Mouse (Mus musculus) ES-E14 (cell line): ENCODE data around the gene Neb. TPM values are rescaled to one million over a fixed set of nuclear protein-coding genes. Genes with fewer than 3 reads are reported as not detected.

ENCODE experiments used
- DNase-seq: peaks from one replicate; pipeline ENCODE4 v3.0.0-alpha.2; 2013; ENCODE audit warnings: low read depth, low spot score
- H3K27ac ChIP-seq: 2 replicates; pipeline ENCODE4 v1.5.1; 2012; ENCODE audit warnings: low read depth, mild to moderate bottlenecking, low read length, moderate library complexity, mixed read lengths; ENCODE audit not compliant: poor library complexity, insufficient read depth, severe bottlenecking
- H3K36me3 ChIP-seq: 2 replicates; pipeline ENCODE4 v1.6.1; 2012; ENCODE audit warnings: mild to moderate bottlenecking, low read length, moderate library complexity, mixed read lengths; ENCODE audit not compliant: control insufficient read depth, poor library complexity, insufficient read depth, severe bottlenecking
- H3K4me1 ChIP-seq, 2 experiments: fragments of 150-350 bp in 1 of 2; sonication (generic) in 1 of 2; 2 replicates each; pipeline ENCODE4 v1.6.1; 2012; ENCODE audit warnings: low read length in 2 of 2, mild to moderate bottlenecking in 1 of 2, mixed read lengths in 1 of 2; ENCODE audit not compliant: control insufficient read depth in 2 of 2, insufficient read depth in 2 of 2, poor library complexity in 1 of 2
- H3K4me3 ChIP-seq, 2 experiments: fragments of 150-350 bp in 1 of 2; sonication (generic) in 1 of 2; 2 replicates each; pipeline ENCODE4 v1.5.1; 2012; ENCODE audit warnings: low read length in 2 of 2, low read depth in 1 of 2, mild to moderate bottlenecking in 1 of 2, mixed read lengths in 1 of 2; ENCODE audit not compliant: insufficient read depth in 1 of 2, poor library complexity in 1 of 2, severe bottlenecking in 1 of 2
- H3K9ac ChIP-seq: 2 replicates; pipeline ENCODE4 v1.6.1; 2012; ENCODE audit warnings: low read depth, mild to moderate bottlenecking, low read length, mixed read lengths; ENCODE audit not compliant: poor library complexity, insufficient read depth, severe bottlenecking
- H3K9me3 ChIP-seq: fragments of 150-350 bp; sonication (generic); 2 replicates; pipeline ENCODE4 v1.6.1; 2012; ENCODE audit warnings: low read depth, mild to moderate bottlenecking, low read length; ENCODE audit not compliant: control insufficient read depth, insufficient read depth
- CHD2 ChIP-seq: IDR thresholded peaks from 2 replicates; pipeline ENCODE4 v1.6.1; 2014; ENCODE audit warnings: mild to moderate bottlenecking, low read depth, low read length, inconsistent platforms
- HCFC1 ChIP-seq: IDR thresholded peaks from 2 replicates; pipeline ENCODE4 v1.6.1; 2012; ENCODE audit warnings: low read length, inconsistent platforms, borderline replicate concordance; ENCODE audit not compliant: insufficient read depth
- MAFK ChIP-seq: IDR thresholded peaks from 2 replicates; pipeline ENCODE4 v1.6.1; 2014; ENCODE audit warnings: mild to moderate bottlenecking, low read depth, low read length, inconsistent platforms; ENCODE audit not compliant: insufficient read depth
- ZC3H11A ChIP-seq: IDR thresholded peaks from 2 replicates; pipeline ENCODE4 v1.6.1; 2012; ENCODE audit warnings: low read depth, mild to moderate bottlenecking, inconsistent platforms, low read length, borderline replicate concordance
- ZNF384 ChIP-seq: IDR thresholded peaks from 2 replicates; pipeline ENCODE4 v1.6.1; 2012; ENCODE audit warnings: low read depth, low read length, inconsistent platforms
- in situ Hi-C, 2 experiments: fragments of 600-800 bp; cut with MboI; formaldehyde crosslinking; loops; one replicate each; pipeline ENCODE4 v1.15.1; 2025; ENCODE audit warnings: low sequenced_read_pairs in 2 of 2, inconsistent platforms in 1 of 2; ENCODE audit not compliant: unreplicated experiment in 2 of 2
- total RNA-seq: library from RNA; depleted of rRNA; stranded (reverse); fragments of 300-350 nt; gene quantifications from 2 replicates; pipeline ENCODE4 v1.2.3, GENCODE M21; 2012

Gene Neb
- total RNA-seq, 1 experiment: 5.1 TPM

DNA sequence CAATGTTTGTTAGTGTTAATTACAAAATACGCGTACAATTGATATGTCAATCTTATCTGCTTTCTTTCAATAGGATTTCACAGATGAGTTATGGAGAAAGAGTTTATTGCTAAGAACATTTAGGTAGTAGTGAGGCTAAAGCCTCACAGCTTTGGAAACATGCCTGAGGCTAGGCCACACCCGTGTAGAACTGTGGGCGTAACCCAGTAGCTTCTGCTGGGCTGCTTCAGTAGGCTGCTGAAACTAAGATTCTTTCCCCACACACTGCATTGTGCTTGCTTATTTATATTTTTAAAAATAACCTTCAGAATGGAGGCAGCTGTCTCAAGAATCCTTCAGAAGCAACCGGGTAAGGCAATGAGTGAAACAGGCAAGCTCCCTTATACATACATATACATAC, 16.3 kb upstream of the Neb start:
- TF ChIP-seq CHD2: no peak
- TF ChIP-seq MAFK: no peak
- TF ChIP-seq HCFC1: no peak
- no peak for TF ChIP-seq ZC3H11A
- TF ChIP-seq ZNF384: no peak
- H3K27ac ChIP-seq: no peak overlapping the region
- no peak overlapping the region for H3K4me3 ChIP-seq
- H3K36me3 ChIP-seq: no peaks in the 10 kb centered on the region
- H3K9me3 ChIP-seq: no peaks in the 10 kb centered on the region
- DNase-seq: no peak
- no peaks in the 10 kb centered on the region for H3K4me1 ChIP-seq
- in situ Hi-C loops: no loop called here
- no peak overlapping the region for H3K9ac ChIP-seq

GRCm38 (mm10) chr2:52390415-52390975, 12.2 kb upstream of the Neb start:
- H3K4me1 ChIP-seq: no peaks in the 10 kb centered on the region
- no peaks in the 10 kb centered on the region for H3K36me3 ChIP-seq
- DNase-seq: no peak
- TF ChIP-seq ZNF384 (no peak), HCFC1 (no peak), ZC3H11A (no peak), MAFK (no peak), CHD2 (no peak)
- H3K9me3 ChIP-seq: no peaks in the 10 kb centered on the region
- H3K9ac ChIP-seq: no peak overlapping the region
- in situ Hi-C loops: no loop called here
- no peak overlapping the region for H3K4me3 ChIP-seq
- no peak overlapping the region for H3K27ac ChIP-seq

DNA sequence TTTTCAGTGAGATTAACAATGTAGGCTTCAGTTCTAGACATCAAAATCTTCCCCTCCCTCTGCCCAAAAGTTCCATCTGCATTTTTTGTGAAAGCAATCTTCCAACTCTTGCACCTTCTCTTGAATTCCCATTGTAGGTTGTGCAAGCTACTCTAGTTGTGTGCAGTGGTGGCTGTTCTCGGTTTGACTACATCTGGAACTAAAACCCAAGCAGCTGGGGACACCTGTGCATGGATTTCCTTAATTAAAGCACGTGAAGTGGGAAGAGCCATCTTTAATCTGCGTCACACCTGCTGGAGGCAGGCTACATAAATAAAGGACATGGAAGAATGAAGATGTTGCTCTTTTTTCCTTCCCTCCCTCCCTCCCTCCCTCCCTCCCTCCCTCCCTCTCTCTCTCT, 11.7 kb upstream of the Neb start:
- in situ Hi-C loops: no loop called here

DNA sequence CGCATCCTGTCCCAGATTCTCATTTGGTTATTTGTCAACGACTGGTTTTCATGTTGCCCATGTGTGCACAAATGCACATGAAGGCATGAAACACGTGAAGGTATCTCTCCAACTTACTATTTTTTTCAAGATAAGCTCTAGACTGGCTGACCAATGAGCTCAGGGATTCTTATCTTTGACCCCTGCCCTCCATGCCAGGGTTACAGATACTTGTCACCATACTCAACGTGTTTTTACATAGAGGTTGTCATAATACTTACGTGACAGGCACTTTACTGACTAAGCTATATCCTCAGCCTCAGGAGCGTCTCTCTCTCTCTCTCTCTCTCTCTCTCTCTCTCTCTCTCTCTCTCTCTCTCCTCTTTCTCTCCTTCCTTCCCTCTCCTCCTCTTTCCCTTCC, 8.2 kb upstream of the Neb start:
- no peak overlapping the region for H3K27ac ChIP-seq
- in situ Hi-C loops: no loop called here
- DNase-seq: no peak
- H3K9me3 ChIP-seq: no peaks in the 10 kb centered on the region
- H3K36me3 ChIP-seq: no peaks in the 10 kb centered on the region
- TF ChIP-seq CHD2 (no peak), ZNF384 (no peak), MAFK (no peak), HCFC1 (no peak), ZC3H11A (no peak)
- H3K4me1 ChIP-seq: no peaks in the 10 kb centered on the region
- H3K9ac ChIP-seq: no peak overlapping the region
- no peak overlapping the region for H3K4me3 ChIP-seq

More for the DNA sequence above, 11.7 kb upstream of the Neb start:
- Histone ChIP-seq H3K4me3 (no peak overlapping the region), H3K9ac (no peak overlapping the region), H3K36me3 (no peaks in the 10 kb centered on the region), H3K4me1 (no peaks in the 10 kb centered on the region), H3K27ac (no peak overlapping the region), H3K9me3 (no peaks in the 10 kb centered on the region)
- no peak for DNase-seq
- TF ChIP-seq ZC3H11A (no peak), MAFK (no peak), CHD2 (no peak), ZNF384 (no peak), HCFC1 (no peak)

DNA sequence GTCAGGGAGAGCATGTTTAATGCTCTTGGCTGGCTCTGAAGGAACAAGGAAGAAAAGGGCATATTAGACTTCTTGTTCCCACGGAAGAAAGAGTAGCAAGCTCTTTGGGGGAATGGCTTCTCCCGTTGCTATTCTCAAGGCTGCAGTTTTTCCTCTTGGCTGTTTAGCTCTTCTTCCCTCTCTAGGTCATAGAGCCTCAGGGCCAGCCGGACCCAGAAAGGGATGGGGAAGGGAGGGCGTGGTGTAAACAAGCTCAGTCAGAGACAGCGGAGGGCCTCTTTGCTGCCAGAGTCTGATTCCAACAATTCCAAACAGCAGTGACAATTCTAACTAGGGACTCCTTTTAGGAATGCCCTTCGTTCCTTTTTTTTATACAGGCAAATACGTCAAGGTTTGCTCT, 7.8 kb upstream of the Neb start:
- Histone ChIP-seq H3K4me3 (no peak overlapping the region), H3K27ac (no peak overlapping the region)

More for the DNA sequence above, 7.8 kb upstream of the Neb start:
- in situ Hi-C loops: no loop called here
- Histone ChIP-seq H3K4me1 (no peaks in the 10 kb centered on the region), H3K36me3 (no peaks in the 10 kb centered on the region), H3K9ac (no peak overlapping the region), H3K9me3 (no peaks in the 10 kb centered on the region)
- TF ChIP-seq CHD2: no peak
- no peak for TF ChIP-seq MAFK
- TF ChIP-seq ZC3H11A: no peak
- TF ChIP-seq ZNF384: no peak
- no peak for TF ChIP-seq HCFC1
- no peak for DNase-seq
